Mouse (Mus musculus) midbrain, embryonic 15.5 days (tissue): Measurements from ENCODE around the gene Arrb1. TPM values are rescaled to one million over a fixed set of nuclear protein-coding genes. Genes with fewer than 3 reads are reported as not detected.

Source experiments
- ATAC-seq: fragments of 200-750 bp; cut with Nextera tagmentation; replicated peaks from 2 replicates; pipeline ENCODE4 v1.8.0; 2017; ENCODE audit warnings: moderate TSS enrichment
- H3K27ac ChIP-seq: fragments of 300-500 bp; sonication (generic); 2 replicates; pipeline ENCODE4 v1.5.1; 2015; ENCODE audit warnings: mild to moderate bottlenecking, inconsistent platforms
- H3K27me3 ChIP-seq: fragments of 300-500 bp; sonication (generic); replicated peaks from 2 replicates; pipeline ENCODE4 v1.6.1; 2015; ENCODE audit warnings: inconsistent platforms
- H3K36me3 ChIP-seq: fragments of 300-500 bp; sonication (generic); replicated peaks from 2 replicates; pipeline ENCODE4 v1.6.1; 2015; ENCODE audit warnings: inconsistent platforms
- H3K4me1 ChIP-seq: fragments of 300-500 bp; sonication (generic); 2 replicates; pipeline ENCODE4 v1.6.1; 2015; ENCODE audit warnings: inconsistent platforms
- H3K4me2 ChIP-seq: fragments of 300-500 bp; sonication (generic); 2 replicates; pipeline ENCODE4 v1.6.1; 2015; ENCODE audit warnings: inconsistent platforms, mild to moderate bottlenecking, moderate library complexity
- H3K4me3 ChIP-seq: fragments of 300-500 bp; sonication (generic); 2 replicates; pipeline ENCODE4 v1.5.1; 2015; ENCODE audit warnings: mild to moderate bottlenecking, inconsistent platforms
- H3K9ac ChIP-seq: fragments of 300-500 bp; sonication (generic); 2 replicates; pipeline ENCODE4 v1.6.1; 2015; ENCODE audit warnings: mild to moderate bottlenecking, inconsistent platforms
- H3K9me3 ChIP-seq: fragments of 300-500 bp; sonication (generic); 2 replicates; pipeline ENCODE4 v1.6.1; 2016; ENCODE audit warnings: inconsistent platforms
- WGBS: fragments of 180-500 bp; shearing (Covaris S2); methylation state at CpG from one replicate; pipeline ENCODE4 v1.1.7; 2015; ENCODE audit warnings: mixed read lengths; 5-methylcytosine and 5-hydroxymethylcytosine counted together
- polyA plus RNA-seq: library from polyadenylated mRNA; unstranded; fragments of >200 nt; fragmentation: Nextera tagmentation; extraction: Ambion mirVana; gene quantifications from 2 replicates; pipeline ENCODE4 v1.2.1, GENCODE M21; 2015

Arrb1 gene
- polyA plus RNA-seq, 1 experiment from 2014 or later = 20.1 TPM

DNA sequence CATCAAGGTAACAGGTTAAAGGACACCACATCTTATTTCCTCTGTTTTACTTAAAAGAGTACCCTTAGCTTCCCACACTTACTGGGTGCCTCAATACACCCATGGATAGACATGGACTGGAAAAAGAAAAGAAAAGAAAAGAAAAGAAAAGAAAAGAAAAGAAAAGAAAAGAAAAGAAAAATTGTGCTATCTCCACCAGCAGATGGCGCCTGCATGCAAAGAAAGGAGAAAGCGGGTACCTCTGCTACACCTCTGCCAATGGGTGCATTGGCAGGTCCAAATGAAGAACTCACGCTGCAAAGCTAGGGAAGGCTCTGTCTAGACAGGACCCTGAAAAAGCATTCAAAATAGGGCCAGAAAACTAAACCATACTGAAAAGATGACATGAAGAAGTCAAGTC, 83.6 kb downstream of the Arrb1 start:
- no peak; the same call in 1 of the 2 replicates for ATAC-seq
- 8% methylated on average over 3 of the region's 3 CpGs for WGBS
- Histone ChIP-seq H3K9me3 (no peaks in the 10 kb centered on the region), H3K27ac (no peak overlapping the region), H3K36me3 (no peaks in the 10 kb centered on the region), H3K27me3 (peaks cover 3% of the 10 kb centered on the region; the same call in 1 of the 2 replicates), H3K9ac (no peak overlapping the region), H3K4me1 (no peaks in the 10 kb centered on the region), H3K4me2 (no peak overlapping the region), H3K4me3 (no peak overlapping the region)

DNA sequence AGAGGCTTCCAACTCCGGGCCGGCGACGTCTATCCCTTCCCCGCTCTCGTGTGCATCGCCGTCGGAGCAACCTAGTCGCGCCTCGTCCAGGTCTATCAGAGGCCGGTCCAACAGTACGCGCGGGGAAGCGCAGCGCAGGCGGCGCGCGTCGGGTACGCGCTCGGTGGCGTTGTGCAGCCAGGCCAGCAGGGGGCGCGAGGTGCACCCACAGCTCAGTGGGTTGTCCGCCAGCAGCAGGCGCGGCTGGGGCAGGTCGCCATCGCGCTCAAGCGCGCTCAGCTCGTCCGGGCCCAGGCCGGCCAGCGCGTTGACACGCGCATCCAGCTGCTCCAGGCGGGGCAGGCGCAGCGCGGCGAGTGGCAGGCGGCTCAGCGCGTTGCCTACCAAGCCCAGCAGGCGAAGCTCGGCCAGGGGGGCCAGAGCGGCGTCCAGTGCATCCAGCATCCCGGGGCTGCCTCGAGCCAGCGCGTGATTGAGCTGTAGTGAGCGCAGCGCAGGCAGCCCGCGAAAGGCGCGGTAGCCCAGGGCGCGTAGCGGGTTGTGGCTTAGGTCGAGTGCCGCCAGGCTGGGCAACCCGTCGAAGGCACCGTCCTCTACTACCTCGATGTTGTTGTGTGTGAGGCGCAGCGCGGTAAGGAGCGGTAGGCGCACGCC, 90.6 kb downstream of the Arrb1 start:
- H3K36me3 ChIP-seq = no peaks in the 10 kb centered on the region
- H3K4me1 ChIP-seq = peaks cover 22% of the 10 kb centered on the region
- H3K9ac ChIP-seq = peak overlapping the region; percentile 56
- H3K4me2 ChIP-seq = peak overlapping the region; percentile 91
- no peaks in the 10 kb centered on the region for H3K9me3 ChIP-seq
- H3K27ac ChIP-seq = no peak overlapping the region; the same call in 1 of the 2 replicates
- ATAC-seq = peak; percentile 90
- peaks cover 45% of the 10 kb centered on the region for H3K27me3 ChIP-seq
- peak overlapping the region; percentile 61 for H3K4me3 ChIP-seq
- under 1% methylated on average over 81 of the region's 81 CpGs for WGBS

DNA sequence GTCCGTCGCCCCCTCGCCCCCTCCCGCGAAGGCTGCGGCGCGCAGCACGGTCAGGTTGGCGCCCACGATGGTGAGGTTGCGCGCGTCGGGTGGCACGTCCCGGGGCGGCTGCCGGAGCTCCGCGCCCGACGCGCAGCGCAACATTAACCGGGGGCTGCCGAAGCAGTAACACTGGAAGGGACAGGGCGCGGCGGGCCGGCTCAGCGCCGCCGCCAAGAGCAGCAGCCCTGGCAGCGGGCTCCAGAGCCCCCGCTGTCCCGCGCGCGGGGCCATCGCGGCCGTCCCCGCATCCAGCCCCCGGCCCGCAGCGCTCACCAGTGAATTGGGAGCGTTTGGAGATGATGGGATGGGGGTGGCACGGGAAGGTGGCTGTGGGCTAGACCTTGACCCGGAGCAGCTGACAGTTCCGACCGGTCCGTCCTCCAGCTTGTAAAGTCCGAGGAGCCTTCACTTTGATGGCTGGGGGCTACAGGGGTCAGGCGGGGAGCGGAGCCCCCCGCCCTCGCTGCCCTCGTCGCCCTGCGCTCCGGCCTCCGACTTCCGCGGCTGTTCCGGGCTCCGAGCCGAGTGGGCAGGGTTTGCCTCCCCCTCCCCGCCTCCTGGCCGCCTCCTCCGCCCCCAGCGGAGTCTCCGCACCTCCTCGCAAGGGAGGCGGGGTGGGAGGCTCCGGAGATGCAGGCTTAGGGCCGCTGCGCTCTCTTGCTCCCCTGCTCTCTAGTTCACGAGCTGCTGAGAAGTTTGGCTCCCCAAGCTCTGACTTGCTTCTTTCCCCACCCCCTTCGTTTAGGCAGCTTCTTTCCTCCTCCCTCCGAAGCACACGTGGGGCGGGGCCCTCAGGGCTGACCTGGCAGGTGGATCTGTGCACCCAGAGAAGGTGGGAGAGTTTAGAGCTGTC, 91.4 kb downstream of the Arrb1 start, which contains the start of gene Tpbgl:
Tpbgl (minus strand) TSS at position 728 of the 895 bp plus-strand sequence.
- Histone ChIP-seq H3K36me3 (no peaks in the 10 kb centered on the region), H3K27ac (no peak within 1 kb of the TSS; the same call in 1 of the 2 replicates), H3K27me3 (peaks cover 45% of the 10 kb centered on the region), H3K4me2 (peak within 1 kb of the TSS; percentile 91), H3K9me3 (no peaks in the 10 kb centered on the region), H3K4me1 (peaks cover 22% of the 10 kb centered on the region), H3K9ac (peak within 1 kb of the TSS; percentile 56), H3K4me3 (peak within 1 kb of the TSS; percentile 61)
- under 1% methylated on average over 72 of the region's 83 CpGs for WGBS
- peak; percentile 27 for ATAC-seq

DNA sequence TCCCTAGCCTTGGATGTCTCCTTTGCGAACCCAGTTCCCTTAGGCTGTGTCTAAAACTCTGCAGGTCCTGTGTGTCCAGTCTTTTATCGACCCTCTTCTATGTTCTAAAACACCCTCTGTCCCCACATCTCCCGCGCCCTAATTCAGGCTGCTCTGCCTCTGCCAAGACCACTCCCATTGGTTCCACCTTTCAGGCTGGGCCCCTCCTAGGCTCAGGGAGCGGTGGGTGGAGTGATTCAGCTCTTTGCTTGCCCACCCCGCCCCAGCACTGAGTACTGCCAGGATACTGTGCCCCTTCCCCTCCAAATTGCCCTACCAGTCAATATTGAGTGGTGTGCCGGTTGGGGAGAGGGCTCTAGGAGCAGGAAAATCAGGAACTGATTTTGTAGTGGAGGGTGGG, 92.1 kb downstream of the Arrb1 start:
- ATAC-seq = no peak
- Histone ChIP-seq H3K4me2 (peak overlapping the region; percentile 91), H3K27me3 (peaks cover 45% of the 10 kb centered on the region)

DNA sequence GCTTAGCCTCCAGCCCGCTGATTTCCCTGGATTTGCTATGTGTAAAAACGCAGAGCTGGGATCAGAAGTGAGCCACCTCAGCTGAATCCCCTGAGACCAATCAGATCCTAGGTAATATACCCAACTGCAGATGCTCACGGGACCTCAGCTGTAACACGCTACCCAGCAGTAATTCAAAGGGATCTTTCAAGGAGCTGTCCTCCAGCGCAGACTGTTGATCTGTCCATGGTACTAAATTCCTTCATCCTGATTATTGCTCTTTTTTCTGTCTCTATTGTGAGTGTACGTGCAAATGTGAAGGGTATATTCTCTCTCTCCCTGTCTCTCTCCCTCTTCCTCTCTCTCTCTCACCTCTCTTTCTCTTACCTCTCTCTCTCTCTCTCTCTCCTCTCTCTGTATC, 97.0 kb downstream of the Arrb1 start:
- Histone ChIP-seq H3K9me3 (no peaks in the 10 kb centered on the region), H3K4me2 (no peak overlapping the region), H3K4me1 (peaks cover 3% of the 10 kb centered on the region), H3K4me3 (no peak overlapping the region), H3K36me3 (no peaks in the 10 kb centered on the region), H3K9ac (no peak overlapping the region), H3K27ac (no peak overlapping the region), H3K27me3 (peaks cover 16% of the 10 kb centered on the region)
- no peak for ATAC-seq
- 12% methylated on average over 6 of the region's 6 CpGs for WGBS

More for the DNA sequence above, 92.1 kb downstream of the Arrb1 start:
- WGBS = 10% methylated on average over 7 of the region's 7 CpGs
- no peaks in the 10 kb centered on the region for H3K9me3 ChIP-seq
- no peak overlapping the region for H3K9ac ChIP-seq
- H3K4me3 ChIP-seq = peak overlapping the region; percentile 61; the same call in 1 of the 2 replicates
- peaks cover 22% of the 10 kb centered on the region for H3K4me1 ChIP-seq
- H3K36me3 ChIP-seq = no peaks in the 10 kb centered on the region
- H3K27ac ChIP-seq = no peak overlapping the region

DNA sequence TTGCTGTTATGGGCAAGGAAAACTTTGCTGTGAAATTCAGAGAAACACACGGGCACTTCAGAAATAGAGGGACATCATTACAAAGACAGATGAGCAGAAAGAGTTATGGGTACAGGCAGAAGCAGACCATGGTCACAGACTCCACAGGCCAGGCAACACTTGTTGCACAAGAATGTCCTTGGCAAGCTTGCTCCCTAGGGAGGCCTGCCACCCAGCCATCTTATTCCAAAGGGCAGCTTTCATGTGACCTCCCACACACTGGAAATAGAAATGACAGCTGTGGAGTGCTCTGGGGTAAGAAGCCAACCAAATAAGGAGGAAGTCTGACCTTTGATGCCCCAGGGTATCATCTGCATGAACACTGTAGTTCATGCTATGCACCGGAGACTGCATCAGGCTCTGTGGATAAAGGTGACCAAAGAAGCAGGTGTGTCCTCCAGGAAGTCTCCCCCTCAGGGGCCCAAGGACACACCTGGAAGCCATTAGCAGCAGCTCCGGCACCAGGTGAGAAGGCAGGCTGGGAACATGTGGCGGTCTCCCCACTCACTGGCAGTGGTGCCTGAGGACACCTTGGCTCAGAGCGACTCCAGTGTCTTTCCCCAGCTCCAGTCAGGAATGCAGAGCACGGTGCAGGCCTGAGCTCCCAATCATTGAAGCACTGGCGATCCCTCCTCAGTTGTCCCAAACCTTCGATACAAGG, 98.8 kb downstream of the Arrb1 start:
- H3K27me3 ChIP-seq = no peaks in the 10 kb centered on the region
- H3K9me3 ChIP-seq = no peaks in the 10 kb centered on the region
- H3K9ac ChIP-seq = no peak overlapping the region
- ATAC-seq = no peak
- WGBS = 83% methylated on average over 8 of the region's 8 CpGs
- no peaks in the 10 kb centered on the region for H3K36me3 ChIP-seq
- H3K4me3 ChIP-seq = no peak overlapping the region
- no peak overlapping the region for H3K27ac ChIP-seq
- no peak overlapping the region for H3K4me2 ChIP-seq
- no peaks in the 10 kb centered on the region for H3K4me1 ChIP-seq

DNA sequence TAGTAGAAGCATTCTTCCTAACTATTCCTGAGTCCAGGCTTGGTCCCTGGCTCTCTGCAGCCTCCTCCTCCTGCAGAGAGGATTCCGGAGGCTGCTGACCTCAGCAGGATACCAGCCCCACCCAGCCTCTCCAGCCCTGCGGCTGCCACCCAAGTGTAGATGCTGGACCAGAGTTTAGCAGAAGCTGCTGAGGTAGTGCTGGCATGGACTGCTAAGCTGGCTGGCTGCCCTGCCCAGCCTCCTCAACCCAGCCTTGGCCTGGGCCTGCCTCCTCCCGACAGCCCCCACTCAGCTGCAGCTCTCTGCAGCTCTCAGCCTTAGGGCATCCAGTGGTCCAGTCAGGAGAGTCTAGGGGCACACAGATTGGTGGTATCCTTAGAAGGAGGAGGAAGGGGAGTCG, 106.0 kb downstream of the Arrb1 start:
- H3K9me3 ChIP-seq = no peaks in the 10 kb centered on the region
- H3K9ac ChIP-seq = no peak overlapping the region
- no peak overlapping the region for H3K4me2 ChIP-seq
- H3K27ac ChIP-seq = no peak overlapping the region
- 0 out of 2 replicates have a peak, but pooled peaks cover 2% of the 10 kb centered on the region for H3K4me1 ChIP-seq
- no peaks in the 10 kb centered on the region for H3K27me3 ChIP-seq
- ATAC-seq = no peak
- WGBS = 51% methylated on average over 4 of the region's 4 CpGs
- H3K36me3 ChIP-seq = no peaks in the 10 kb centered on the region
- H3K4me3 ChIP-seq = no peak overlapping the region

DNA sequence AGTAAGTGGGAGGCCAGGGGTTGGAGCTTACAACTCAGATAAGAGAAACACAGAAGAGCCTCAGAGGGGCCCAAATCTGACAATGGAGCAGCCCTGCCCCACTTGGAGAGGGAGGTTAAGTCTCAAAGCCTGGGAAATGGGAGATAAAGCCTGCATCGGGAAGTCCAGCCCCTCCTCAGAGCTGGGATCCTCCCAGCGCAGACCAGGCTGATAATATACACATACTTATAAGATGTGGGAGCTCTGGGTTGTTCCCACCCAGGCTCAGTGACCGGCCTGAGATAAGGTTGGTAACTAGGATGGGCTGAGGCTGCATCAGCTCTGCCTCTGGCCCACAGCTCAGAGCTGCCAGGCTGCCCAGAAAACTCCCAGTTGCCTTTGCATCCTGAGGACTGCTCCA, 106.8 kb downstream of the Arrb1 start:
- ATAC-seq = no peak
- Histone ChIP-seq H3K9ac (no peak overlapping the region), H3K27ac (no peak overlapping the region), H3K4me2 (no peak overlapping the region), H3K27me3 (no peaks in the 10 kb centered on the region), H3K4me1 (0 out of 2 replicates have a peak, but pooled peaks cover 2% of the 10 kb centered on the region), H3K4me3 (no peak overlapping the region), H3K36me3 (no peaks in the 10 kb centered on the region), H3K9me3 (no peaks in the 10 kb centered on the region)
- WGBS = 24% methylated on average over 3 of the region's 3 CpGs

DNA sequence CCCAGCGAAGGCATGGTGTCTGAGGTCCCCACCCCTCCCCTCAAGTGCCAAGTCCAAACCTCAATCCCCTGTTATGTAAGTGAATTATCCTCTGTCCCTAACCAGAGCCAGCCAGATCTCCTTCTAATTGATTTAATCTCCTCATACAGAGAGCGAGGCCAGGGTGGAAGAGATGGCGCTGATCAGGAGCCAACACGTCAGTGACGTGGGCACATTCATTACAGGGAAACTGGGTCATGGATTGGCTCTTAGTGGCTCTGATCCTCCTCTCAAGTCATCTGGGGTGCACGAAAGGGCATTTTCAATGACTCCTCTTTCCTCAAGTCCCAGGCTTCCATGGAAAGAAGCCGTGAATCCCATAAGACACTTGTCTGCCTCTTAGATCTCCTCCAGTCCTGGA, 109.4 kb downstream of the Arrb1 start:
- Histone ChIP-seq H3K36me3 (no peaks in the 10 kb centered on the region), H3K4me1 (peaks cover 8% of the 10 kb centered on the region; the same call in 1 of the 2 replicates), H3K27me3 (no peaks in the 10 kb centered on the region), H3K9me3 (no peaks in the 10 kb centered on the region), H3K4me2 (no peak overlapping the region), H3K9ac (no peak overlapping the region), H3K27ac (no peak overlapping the region), H3K4me3 (no peak overlapping the region)
- WGBS = 80% methylated on average over 7 of the region's 7 CpGs
- ATAC-seq = no peak

DNA sequence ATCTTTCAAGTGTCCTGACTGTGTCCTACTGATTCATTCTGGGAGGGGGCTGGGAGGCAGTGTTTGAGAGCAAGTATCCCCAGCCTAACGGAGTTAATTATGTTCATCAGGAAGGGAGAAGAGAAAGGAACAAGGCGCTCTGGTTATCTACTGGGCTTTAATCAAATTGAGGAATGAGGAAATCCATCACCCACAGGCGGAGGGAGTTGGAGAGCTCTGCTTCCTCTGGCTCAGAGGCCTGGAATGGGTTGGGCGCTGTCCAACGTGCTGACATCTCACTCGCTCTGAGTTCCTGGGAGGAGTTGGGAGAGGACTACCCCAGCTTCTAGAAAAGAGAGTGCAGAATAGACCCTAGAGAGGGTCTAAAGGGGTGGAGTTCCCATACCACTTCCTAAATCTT, 113.4 kb downstream of the Arrb1 start:
- WGBS = 11% methylated on average over 6 of the region's 6 CpGs
- H3K9me3 ChIP-seq = no peaks in the 10 kb centered on the region
- H3K4me1 ChIP-seq = peaks cover 15% of the 10 kb centered on the region
- H3K36me3 ChIP-seq = no peaks in the 10 kb centered on the region
- H3K27me3 ChIP-seq = no peaks in the 10 kb centered on the region
- no peak overlapping the region for H3K27ac ChIP-seq
- H3K4me2 ChIP-seq = no peak overlapping the region
- H3K4me3 ChIP-seq = no peak overlapping the region
- no peak overlapping the region for H3K9ac ChIP-seq
- no peak for ATAC-seq

DNA sequence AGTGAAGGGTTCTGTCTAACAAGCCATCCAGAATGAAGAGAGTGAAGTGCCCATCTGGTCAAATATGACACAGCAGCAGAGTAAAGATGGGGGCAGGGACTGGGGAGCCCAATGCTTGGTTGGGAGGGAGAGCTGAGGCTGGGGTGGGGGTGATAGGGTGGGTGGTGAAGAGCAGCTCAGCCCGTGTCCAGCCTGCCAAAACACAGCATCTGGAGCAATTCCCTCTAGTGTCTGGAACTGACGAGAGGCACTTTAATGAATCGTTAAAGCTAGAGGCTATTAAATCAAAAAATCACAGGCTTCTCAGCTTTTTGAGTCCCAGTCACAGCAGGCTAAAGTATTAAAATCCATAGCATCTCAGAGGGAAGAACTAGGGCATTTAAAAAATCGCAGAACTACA, 114.3 kb downstream of the Arrb1 start:
- Histone ChIP-seq H3K9me3 (no peaks in the 10 kb centered on the region), H3K4me1 (peaks cover 15% of the 10 kb centered on the region), H3K4me3 (no peak overlapping the region), H3K27me3 (no peaks in the 10 kb centered on the region), H3K36me3 (no peaks in the 10 kb centered on the region), H3K27ac (no peak overlapping the region), H3K4me2 (no peak overlapping the region), H3K9ac (no peak overlapping the region; the same call in 1 of the 2 replicates)
- ATAC-seq = no peak
- WGBS = 32% methylated on average over 4 of the region's 4 CpGs

DNA sequence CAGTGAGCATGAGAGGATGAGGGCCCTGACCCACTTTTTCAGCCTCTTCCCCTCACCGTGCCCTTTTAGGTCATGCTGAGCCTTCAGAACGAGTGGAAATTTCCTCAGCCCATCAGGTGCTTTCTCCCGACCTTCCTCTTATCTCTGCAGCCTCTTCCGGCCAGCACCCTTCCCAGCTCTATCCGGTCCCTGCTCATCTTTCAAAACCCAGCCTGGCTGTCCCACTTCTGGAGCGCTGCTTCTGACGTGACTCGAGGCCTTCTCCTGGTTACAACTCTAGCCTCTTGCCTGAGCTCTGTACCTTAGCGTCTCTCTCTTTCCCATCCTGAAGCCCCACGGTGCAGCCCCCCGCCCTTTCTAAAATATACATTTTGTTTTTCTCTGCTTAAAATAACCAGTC, 119.0 kb downstream of the Arrb1 start:
- H3K27me3 ChIP-seq = no peaks in the 10 kb centered on the region
- 86% methylated on average over 11 of the region's 11 CpGs for WGBS
- peaks cover 14% of the 10 kb centered on the region for H3K4me1 ChIP-seq
- H3K9ac ChIP-seq = no peak overlapping the region
- H3K36me3 ChIP-seq = no peaks in the 10 kb centered on the region
- H3K4me2 ChIP-seq = no peak overlapping the region
- H3K9me3 ChIP-seq = no peaks in the 10 kb centered on the region
- no peak for ATAC-seq
- no peak overlapping the region for H3K4me3 ChIP-seq
- no peak overlapping the region for H3K27ac ChIP-seq
